Mouse (Mus musculus) kidney, embryonic 14.5 days (tissue): ENCODE results near the gene Cfap43. TPM values are rescaled to one million over a fixed set of nuclear protein-coding genes. Genes with fewer than 3 reads are reported as not detected.

ENCODE experiments used
- ATAC-seq: fragments of 200-750 bp; cut with Nextera tagmentation; 2 replicates; pipeline ENCODE4 v1.8.0; 2017; ENCODE audit warnings: moderate number of reproducible peaks, mild to moderate bottlenecking, moderate TSS enrichment, moderate library complexity; ENCODE audit not compliant: low FRiP score, low TSS enrichment
- H3K27ac ChIP-seq: fragments of 300-500 bp; sonication (generic); 2 replicates; pipeline ENCODE4 v1.5.1; 2014; ENCODE audit warnings: low read depth, mild to moderate bottlenecking, low read length, moderate library complexity, mixed read lengths
- H3K27me3 ChIP-seq: fragments of 300-500 bp; sonication (generic); 2 replicates; pipeline ENCODE4 v1.6.1; 2014; ENCODE audit warnings: mild to moderate bottlenecking, low read length; ENCODE audit not compliant: control insufficient read depth, insufficient read depth
- H3K36me3 ChIP-seq: fragments of 300-500 bp; sonication (generic); 2 replicates; pipeline ENCODE4 v1.6.1; 2014; ENCODE audit warnings: low read length, mixed read lengths; ENCODE audit not compliant: control insufficient read depth, insufficient read depth
- H3K4me1 ChIP-seq: fragments of 300-500 bp; sonication (generic); 2 replicates; pipeline ENCODE4 v1.6.1; 2014; ENCODE audit warnings: low read length, mixed read lengths; ENCODE audit not compliant: control insufficient read depth, insufficient read depth
- H3K4me2 ChIP-seq: fragments of 300-500 bp; sonication (generic); replicated peaks from 2 replicates; pipeline ENCODE4 v1.6.1; 2014; ENCODE audit warnings: low read depth, mild to moderate bottlenecking, low read length
- H3K4me3 ChIP-seq: fragments of 300-500 bp; sonication (generic); 2 replicates; pipeline ENCODE4 v1.5.1; 2014; ENCODE audit warnings: mild to moderate bottlenecking, low read length
- H3K9ac ChIP-seq: fragments of 300-500 bp; sonication (generic); 2 replicates; pipeline ENCODE4 v1.6.1; 2014; ENCODE audit warnings: low read depth, mild to moderate bottlenecking, low read length, moderate library complexity
- H3K9me3 ChIP-seq: fragments of 300-500 bp; sonication (generic); 2 replicates; pipeline ENCODE4 v1.6.1; 2016; ENCODE audit warnings: low read length; ENCODE audit not compliant: control insufficient read depth
- WGBS: fragments of 180-500 bp; shearing (Covaris S2); extraction: QIAGEN DNeasy Blood & Tissue Kit; methylation state at CpG from one replicate; pipeline ENCODE4 v1.1.7; 2014; 5-methylcytosine and 5-hydroxymethylcytosine counted together
- microRNA-seq: library from miRNA; unstranded; fragments of <30 nt; microRNA quantifications from one replicate; pipeline ENCODE4, GENCODE M21; 2016
- polyA plus RNA-seq: library from polyadenylated mRNA; unstranded; fragments of >200 nt; fragmentation: Nextera tagmentation; extraction: Ambion mirVana; gene quantifications from 2 replicates; pipeline ENCODE4 v1.2.1, GENCODE M21; 2014

Gene Cfap43
- polyA plus RNA-seq, 1 experiment from 2014 or later = 0.03 TPM

DNA sequence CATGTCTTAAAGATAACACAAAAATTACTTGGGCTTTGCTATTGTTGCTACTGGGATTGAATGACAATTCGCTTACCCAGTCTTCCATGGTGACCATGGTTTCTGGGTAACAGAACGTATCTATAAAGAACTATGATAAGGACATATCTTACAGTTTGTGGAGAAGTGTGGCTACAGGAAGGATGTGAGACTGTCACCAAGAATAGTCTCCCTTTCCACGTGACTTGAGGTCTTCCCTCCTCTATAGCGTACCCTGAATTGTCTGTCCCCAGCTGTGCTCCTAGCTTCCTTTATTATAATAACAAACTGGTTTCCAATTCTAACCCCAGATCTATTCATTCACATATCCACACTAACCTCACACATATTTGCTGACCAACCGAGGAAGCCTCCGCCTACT is 223.4 kb downstream of the Cfap43 start:
- Histone ChIP-seq H3K4me3 (no peak overlapping the region), H3K4me1 (0 out of 2 replicates have a peak, but pooled peaks cover 5% of the 10 kb centered on the region), H3K9ac (no peak overlapping the region), H3K36me3 (no peaks in the 10 kb centered on the region), H3K27ac (no peak overlapping the region), H3K9me3 (no peaks in the 10 kb centered on the region), H3K4me2 (no peak overlapping the region), H3K27me3 (no peaks in the 10 kb centered on the region)
- ATAC-seq = no peak
- WGBS = 89% methylated on average over 6 of the region's 6 CpGs

DNA sequence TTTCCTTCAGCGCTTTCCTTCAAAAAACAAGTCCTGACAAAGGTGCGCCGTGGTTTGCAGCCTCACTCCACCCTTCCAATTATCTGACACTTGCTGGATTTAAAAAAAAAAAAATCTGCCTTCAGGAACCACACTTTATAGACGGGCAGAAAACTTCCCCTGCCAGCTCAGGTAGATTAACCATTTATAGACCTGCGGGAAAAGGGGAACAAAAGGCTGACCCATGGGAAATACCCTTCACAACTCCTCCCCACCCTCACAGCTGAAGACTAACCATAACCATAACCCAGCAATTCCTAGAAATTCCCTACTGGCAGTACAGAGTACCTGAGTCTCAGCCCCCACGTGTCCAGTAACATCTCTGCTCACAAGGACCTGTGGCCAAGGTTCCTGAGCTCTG is 227.1 kb downstream of the Cfap43 start, which contains the start of gene Col17a1:
TSS of gene Col17a1 (minus strand) at position 101 of the 400 bp plus-strand sequence.
- no peaks in the 10 kb centered on the region for H3K36me3 ChIP-seq
- no peak within 1 kb of the TSS for H3K4me3 ChIP-seq
- H3K27ac ChIP-seq = no peak within 1 kb of the TSS
- H3K4me2 ChIP-seq = no peak within 1 kb of the TSS
- no peaks in the 10 kb centered on the region for H3K9me3 ChIP-seq
- no peaks in the 10 kb centered on the region for H3K27me3 ChIP-seq
- ATAC-seq = no peak
- no peaks in the 10 kb centered on the region for H3K4me1 ChIP-seq
- 66% methylated on average over 6 of the region's 6 CpGs for WGBS
- H3K9ac ChIP-seq = no peak within 1 kb of the TSS

- Histone ChIP-seq H3K9me3 (no peaks in the 10 kb centered on the region), H3K27me3 (no peaks in the 10 kb centered on the region), H3K4me1 (no peaks in the 10 kb centered on the region), H3K27ac (no peak overlapping the region), H3K4me3 (no peak overlapping the region), H3K9ac (no peak overlapping the region), H3K4me2 (no peak overlapping the region), H3K36me3 (no peaks in the 10 kb centered on the region)
- WGBS = 83% methylated on average over 7 of the region's 7 CpGs
- ATAC-seq = no peak
These were observed 229.5 kb downstream of the Cfap43 start for GRCm38 (mm10) chr19:47689592-47689991.

Small RNAs within 50 kb of the gene (microRNA-seq; reads per million reads assigned to microRNA genes)
- not detected for gene Gm22240
- gene Mir8090 = not detected

Other genes with a start within 250 kb of the Cfap43 start
- 0.34 and 0.50 TPM in 2 replicates for gene Col17a1, start 227.2 kb downstream of the Cfap43 start, polyA plus RNA-seq
- gene Sfr1, start 187.6 kb downstream of the Cfap43 start, polyA plus RNA-seq = 268 and 309 TPM in 2 replicates
- gene Gsto1, start 64.3 kb downstream of the Cfap43 start, polyA plus RNA-seq = 117 and 131 TPM in 2 replicates
- gene Gsto2, start 53.8 kb downstream of the Cfap43 start, polyA plus RNA-seq = 1.8 and 2.1 TPM in 2 replicates
- gene Itprip, start within 50 bp of the Cfap43 start, polyA plus RNA-seq = 8.3 and 14.6 TPM in 2 replicates
- 0.09 TPM in 1 of 2 replicates, not detected in the other for gene Cfap58, start 18.4 kb upstream of the Cfap43 start, polyA plus RNA-seq